Mouse (Mus musculus) monocyte, adult 2 months (primary cell): ENCODE measurements around the gene Rad50.

Experiments
- DNase-seq, 2 experiments: peaks; one replicate each; pipeline ENCODE4 v3.0.0; 2022; ENCODE audit warnings: low spot score in 2 of 2, low read depth in 1 of 2

The Rad50 gene

GRCm38 (mm10) chr11:53604983-53605382, 102.1 kb downstream of the Rad50 start:
- no peak for DNase-seq
